Mouse (Mus musculus): Measurements from ENCODE around the gene Adamtsl5.

Gene Adamtsl5

GRCm38 (mm10) chr10:80321014-80321669 lies 27.1 kb downstream of the Adamtsl5 start:
- in situ Hi-C loops (cut with MboI, MseI), result no loop called here

- in situ Hi-C loops (cut with MboI, MseI), result no loop called here
These were observed 27.9 kb downstream of the Adamtsl5 start, which contains the start of gene 2310011J03Rik for GRCm38 (mm10) chr10:80320340-80320760. Gene 2310011J03Rik (minus strand): TSS chr10:80320537.

GRCm38 (mm10) chr10:80317011-80317410 lies 31.2 kb downstream of the Adamtsl5 start:
- in situ Hi-C loops (cut with MboI, MseI), result no loop called here

- in situ Hi-C loops (cut with MboI, MseI), result no loop called here
These were observed 31.8 kb downstream of the Adamtsl5 start for GRCm38 (mm10) chr10:80316359-80316781.

GRCm38 (mm10) chr10:80315315-80315714 lies 32.9 kb downstream of the Adamtsl5 start:
- in situ Hi-C loops (cut with MboI, MseI), result no loop called here

- in situ Hi-C loops (cut with MboI, MseI), result no loop called here
These were observed 33.7 kb downstream of the Adamtsl5 start for GRCm38 (mm10) chr10:80314494-80315001.

GRCm38 (mm10) chr10:80313627-80314201 lies 34.5 kb downstream of the Adamtsl5 start:
- in situ Hi-C loops (cut with MboI, MseI), result no loop called here

GRCm38 (mm10) chr10:80312586-80313504 lies 35.4 kb downstream of the Adamtsl5 start:
- in situ Hi-C loops (cut with MboI, MseI), result no loop called here

GRCm38 (mm10) chr10:80311560-80311959 lies 36.7 kb downstream of the Adamtsl5 start:
- in situ Hi-C loops (cut with MboI, MseI), result no loop called here

GRCm38 (mm10) chr10:80304862-80305261 lies 43.4 kb downstream of the Adamtsl5 start:
- in situ Hi-C loops (cut with MboI, MseI), result no loop called here

- in situ Hi-C loops (cut with MboI, MseI), result no loop called here
These were observed 43.8 kb downstream of the Adamtsl5 start for GRCm38 (mm10) chr10:80304458-80304857.

- in situ Hi-C loops (cut with MboI, MseI), result no loop called here
These were observed 45.7 kb downstream of the Adamtsl5 start for GRCm38 (mm10) chr10:80302471-80302881.

GRCm38 (mm10) chr10:80302082-80302355 lies 46.2 kb downstream of the Adamtsl5 start:
- in situ Hi-C loops (cut with MboI, MseI), result no loop called here

GRCm38 (mm10) chr10:80301256-80302081 lies 46.7 kb downstream of the Adamtsl5 start:
- in situ Hi-C loops (cut with MboI, MseI), result no loop called here

- in situ Hi-C loops (cut with MboI, MseI), result no loop called here
These were observed 47.5 kb downstream of the Adamtsl5 start for GRCm38 (mm10) chr10:80300672-80301181.

GRCm38 (mm10) chr10:80299824-80300223 lies 48.4 kb downstream of the Adamtsl5 start:
- in situ Hi-C loops (cut with MboI, MseI), result no loop called here

- in situ Hi-C loops (cut with MboI, MseI), result no loop called here
These were observed 48.9 kb downstream of the Adamtsl5 start for GRCm38 (mm10) chr10:80299301-80299700.

- in situ Hi-C loops (cut with MboI, MseI), result no loop called here
These were observed 49.5 kb downstream of the Adamtsl5 start for GRCm38 (mm10) chr10:80298571-80299281.

- in situ Hi-C loops (cut with MboI, MseI), result no loop called here
These were observed 50.6 kb downstream of the Adamtsl5 start for GRCm38 (mm10) chr10:80297526-80298133.

GRCm38 (mm10) chr10:80296824-80297223 lies 51.4 kb downstream of the Adamtsl5 start:
- in situ Hi-C loops (cut with MboI, MseI), result no loop called here
